Mouse (Mus musculus) forebrain, embryonic 13.5 days (tissue): ENCODE measurements at regions not wholly inside any gene's neighbourhood (a gene's known extent, or its start where the extent isn't known, plus 50 kb on each side); places are given as distances from the start of the nearest gene placed in this dataset.

Experiments
- ATAC-seq: fragments of 200-750 bp; cut with Nextera tagmentation; 2 replicates; pipeline ENCODE4 v1.8.0; 2017
- H3K27ac ChIP-seq: fragments of 300-500 bp; sonication (generic); 2 replicates; pipeline ENCODE4 v1.5.1; 2015; ENCODE audit warnings: inconsistent platforms, mild to moderate bottlenecking, moderate library complexity
- H3K27me3 ChIP-seq: fragments of 300-500 bp; sonication (generic); 2 replicates; pipeline ENCODE4 v1.6.1; 2015; ENCODE audit warnings: mild to moderate bottlenecking, inconsistent platforms
- H3K36me3 ChIP-seq: fragments of 300-500 bp; sonication (generic); 2 replicates; pipeline ENCODE4 v1.6.1; 2015; ENCODE audit warnings: mild to moderate bottlenecking, inconsistent platforms; ENCODE audit not compliant: poor library complexity, severe bottlenecking
- H3K4me1 ChIP-seq: fragments of 300-500 bp; sonication (generic); 2 replicates; pipeline ENCODE4 v1.6.1; 2015; ENCODE audit warnings: inconsistent platforms
- H3K4me2 ChIP-seq: fragments of 300-500 bp; sonication (generic); 2 replicates; pipeline ENCODE4 v1.6.1; 2015; ENCODE audit warnings: inconsistent platforms, mild to moderate bottlenecking, moderate library complexity
- H3K4me3 ChIP-seq: fragments of 300-500 bp; sonication (generic); 2 replicates; pipeline ENCODE4 v1.5.1; 2015; ENCODE audit warnings: mild to moderate bottlenecking, inconsistent platforms
- H3K9ac ChIP-seq: fragments of 300-500 bp; sonication (generic); 2 replicates; pipeline ENCODE4 v1.6.1; 2015; ENCODE audit warnings: mild to moderate bottlenecking, inconsistent platforms
- H3K9me3 ChIP-seq: fragments of 300-500 bp; sonication (generic); replicated peaks from 2 replicates; pipeline ENCODE4 v1.6.1; 2016; ENCODE audit warnings: inconsistent platforms
- WGBS: fragments of 180-500 bp; shearing (Covaris S2); methylation state at CpG from one replicate; pipeline ENCODE4 v1.1.7; 2015; 5-methylcytosine and 5-hydroxymethylcytosine counted together

- no peak overlapping the region for H3K4me2 ChIP-seq
- H3K27me3 ChIP-seq = no peaks in the 10 kb centered on the region
- H3K4me1 ChIP-seq = no peaks in the 10 kb centered on the region
- no peaks in the 10 kb centered on the region for H3K36me3 ChIP-seq
- no peak overlapping the region for H3K27ac ChIP-seq
- no peak for ATAC-seq
- no peak overlapping the region for H3K4me3 ChIP-seq
- 85% methylated on average over 4 of the region's 4 CpGs for WGBS
- H3K9me3 ChIP-seq = no peaks in the 10 kb centered on the region
- H3K9ac ChIP-seq = no peak overlapping the region
Measured at GRCm38 (mm10) chr1:44957125-44957524, 354.2 kb upstream of the Col3a1 start.

DNA sequence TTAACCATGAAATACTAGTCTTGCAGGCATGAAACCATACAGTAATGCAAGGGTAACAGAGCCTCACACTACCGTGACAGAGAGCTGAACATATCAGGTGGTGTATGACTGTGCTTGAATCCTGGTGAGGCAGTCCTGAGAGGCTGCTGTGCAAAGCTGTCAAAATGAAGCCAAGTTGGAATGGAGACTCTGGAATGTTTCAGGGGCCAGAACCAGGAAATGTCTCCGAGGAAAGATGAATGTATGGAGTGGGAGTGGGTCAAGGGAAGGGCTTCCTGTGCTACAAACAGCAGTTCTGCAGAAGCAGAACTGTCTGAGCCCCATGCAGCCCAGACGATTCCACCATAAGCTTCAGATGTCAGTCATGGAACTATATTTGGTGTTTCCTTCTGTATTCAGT lies 324.2 kb upstream of the Col3a1 start:
- Histone ChIP-seq H3K9me3 (no peaks in the 10 kb centered on the region), H3K4me1 (no peaks in the 10 kb centered on the region), H3K27ac (no peak overlapping the region), H3K27me3 (no peaks in the 10 kb centered on the region), H3K36me3 (no peaks in the 10 kb centered on the region), H3K4me3 (no peak overlapping the region), H3K9ac (no peak overlapping the region), H3K4me2 (no peak overlapping the region)
- no peak for ATAC-seq
- WGBS = 79% methylated on average over 3 of the region's 3 CpGs

GRCm38 (mm10) chr1:45020516-45020915 lies 290.8 kb upstream of the Col3a1 start:
- ATAC-seq = no peak
- no peaks in the 10 kb centered on the region for H3K27me3 ChIP-seq
- no peaks in the 10 kb centered on the region for H3K36me3 ChIP-seq
- H3K4me1 ChIP-seq = no peaks in the 10 kb centered on the region
- no peak overlapping the region for H3K4me2 ChIP-seq
- no peak overlapping the region for H3K27ac ChIP-seq
- no peaks in the 10 kb centered on the region for H3K9me3 ChIP-seq
- no peak overlapping the region for H3K9ac ChIP-seq
- no peak overlapping the region for H3K4me3 ChIP-seq

- Histone ChIP-seq H3K36me3 (no peaks in the 10 kb centered on the region), H3K9me3 (no peaks in the 10 kb centered on the region), H3K27me3 (no peaks in the 10 kb centered on the region), H3K4me1 (no peaks in the 10 kb centered on the region), H3K4me3 (no peak overlapping the region), H3K27ac (no peak overlapping the region), H3K9ac (no peak overlapping the region), H3K4me2 (no peak overlapping the region)
- no peak for ATAC-seq
- WGBS = 62% methylated on average over 2 of the region's 2 CpGs
Measured at GRCm38 (mm10) chr1:45021234-45021633, 290.1 kb upstream of the Col3a1 start.

DNA sequence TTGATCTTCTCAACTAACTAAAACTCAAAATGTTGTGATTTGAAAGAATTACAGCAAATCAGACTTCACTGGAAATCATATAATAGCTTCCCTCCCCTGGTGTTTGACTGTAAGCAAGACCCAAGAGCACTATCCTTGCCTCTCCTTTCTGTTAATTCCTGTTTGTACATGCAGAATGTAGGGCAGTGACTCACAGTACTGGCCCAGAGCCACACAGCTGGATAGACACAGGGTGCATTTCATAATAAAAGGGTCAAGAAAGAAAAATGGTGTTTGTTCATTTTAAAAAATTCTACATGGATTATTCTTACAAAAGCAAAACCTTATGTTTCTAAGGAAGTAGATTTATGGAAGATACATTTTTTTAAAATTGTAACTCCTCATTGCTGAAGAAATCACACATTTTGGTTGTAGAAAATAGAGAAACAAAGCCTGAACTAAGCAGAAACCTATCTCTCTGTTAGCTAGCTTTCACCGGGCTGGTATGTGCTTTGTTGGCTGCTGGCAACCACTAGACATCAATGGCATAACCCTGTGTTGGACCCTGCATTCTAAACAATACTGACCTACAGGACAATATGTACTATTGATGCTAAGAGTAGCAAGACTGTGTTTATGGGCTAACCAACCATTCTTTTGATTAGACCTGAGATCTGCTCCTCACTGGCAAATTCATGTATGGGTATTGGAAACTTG lies 289.0 kb upstream of the Col3a1 start:
- Histone ChIP-seq H3K9me3 (no peaks in the 10 kb centered on the region), H3K4me1 (no peaks in the 10 kb centered on the region), H3K27me3 (no peaks in the 10 kb centered on the region), H3K9ac (no peak overlapping the region), H3K4me2 (no peak overlapping the region), H3K27ac (no peak overlapping the region), H3K4me3 (no peak overlapping the region), H3K36me3 (no peaks in the 10 kb centered on the region)
- WGBS = 83% methylated on average over 1 of the region's 1 CpGs
- no peak for ATAC-seq

DNA sequence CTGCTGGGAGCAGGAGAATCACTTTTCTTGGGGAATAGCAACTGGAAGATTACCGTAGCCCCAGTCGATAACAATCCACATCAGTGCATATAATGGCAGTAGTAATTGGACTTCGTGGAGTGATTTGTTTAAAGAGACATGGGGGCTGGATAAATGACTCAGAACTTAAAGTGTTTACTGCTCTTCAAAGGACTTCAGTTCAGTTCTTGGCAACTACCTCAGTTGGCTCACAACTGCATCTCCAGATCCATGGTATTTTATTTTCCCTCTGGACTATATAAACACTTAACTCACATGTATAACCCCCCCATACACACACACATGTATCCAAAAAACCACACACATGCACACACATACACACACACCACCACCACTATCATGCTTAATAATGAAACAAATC lies 288.0 kb upstream of the Col3a1 start:
- Histone ChIP-seq H3K4me1 (no peaks in the 10 kb centered on the region), H3K4me2 (no peak overlapping the region), H3K36me3 (no peaks in the 10 kb centered on the region), H3K4me3 (no peak overlapping the region), H3K9me3 (no peaks in the 10 kb centered on the region), H3K9ac (no peak overlapping the region), H3K27ac (no peak overlapping the region), H3K27me3 (no peaks in the 10 kb centered on the region)
- WGBS = 73% methylated on average over 3 of the region's 3 CpGs
- ATAC-seq = no peak

GRCm38 (mm10) chr1:45031436-45032027 lies 279.8 kb upstream of the Col3a1 start:
- Histone ChIP-seq H3K4me3 (no peak overlapping the region), H3K4me2 (no peak overlapping the region), H3K36me3 (no peaks in the 10 kb centered on the region), H3K9ac (no peak overlapping the region), H3K27ac (no peak overlapping the region), H3K27me3 (no peaks in the 10 kb centered on the region), H3K4me1 (no peaks in the 10 kb centered on the region), H3K9me3 (no peaks in the 10 kb centered on the region)
- no peak for ATAC-seq
- WGBS = 75% methylated on average over 4 of the region's 4 CpGs

GRCm38 (mm10) chr1:45033343-45033742 lies 278.0 kb upstream of the Col3a1 start:
- WGBS = 85% methylated on average over 7 of the region's 7 CpGs

GRCm38 (mm10) chr1:45041328-45041727 lies 270.0 kb upstream of the Col3a1 start:
- no peak for ATAC-seq
- Histone ChIP-seq H3K9me3 (no peaks in the 10 kb centered on the region), H3K27ac (no peak overlapping the region), H3K9ac (no peak overlapping the region), H3K4me2 (no peak overlapping the region), H3K36me3 (no peaks in the 10 kb centered on the region), H3K27me3 (no peaks in the 10 kb centered on the region), H3K4me3 (no peak overlapping the region), H3K4me1 (no peaks in the 10 kb centered on the region)
- WGBS = 94% methylated on average over 1 of the region's 1 CpGs

More at GRCm38 (mm10) chr1:45033343-45033742, 278.0 kb upstream of the Col3a1 start:
- ATAC-seq = no peak
- H3K9ac ChIP-seq = no peak overlapping the region
- no peak overlapping the region for H3K4me2 ChIP-seq
- H3K9me3 ChIP-seq = no peaks in the 10 kb centered on the region
- no peak overlapping the region for H3K4me3 ChIP-seq
- H3K4me1 ChIP-seq = no peaks in the 10 kb centered on the region
- H3K27ac ChIP-seq = no peak overlapping the region
- no peaks in the 10 kb centered on the region for H3K36me3 ChIP-seq
- no peaks in the 10 kb centered on the region for H3K27me3 ChIP-seq

- no peaks in the 10 kb centered on the region for H3K9me3 ChIP-seq
- H3K36me3 ChIP-seq = no peaks in the 10 kb centered on the region
- no peaks in the 10 kb centered on the region for H3K27me3 ChIP-seq
- no peak overlapping the region for H3K4me2 ChIP-seq
- no peak overlapping the region for H3K27ac ChIP-seq
- H3K9ac ChIP-seq = no peak overlapping the region
- H3K4me1 ChIP-seq = no peaks in the 10 kb centered on the region
- no peak for ATAC-seq
- H3K4me3 ChIP-seq = no peak overlapping the region
Measured at GRCm38 (mm10) chr1:45041815-45042214, 269.5 kb upstream of the Col3a1 start.

- no peak overlapping the region for H3K27ac ChIP-seq
- no peak for ATAC-seq
- H3K4me3 ChIP-seq = no peak overlapping the region
- H3K9me3 ChIP-seq = no peaks in the 10 kb centered on the region
- no peak overlapping the region for H3K4me2 ChIP-seq
- no peaks in the 10 kb centered on the region for H3K36me3 ChIP-seq
- H3K27me3 ChIP-seq = no peaks in the 10 kb centered on the region
- H3K9ac ChIP-seq = no peak overlapping the region
- no peaks in the 10 kb centered on the region for H3K4me1 ChIP-seq
Measured at GRCm38 (mm10) chr1:45043245-45043926, 268.0 kb upstream of the Col3a1 start.

DNA sequence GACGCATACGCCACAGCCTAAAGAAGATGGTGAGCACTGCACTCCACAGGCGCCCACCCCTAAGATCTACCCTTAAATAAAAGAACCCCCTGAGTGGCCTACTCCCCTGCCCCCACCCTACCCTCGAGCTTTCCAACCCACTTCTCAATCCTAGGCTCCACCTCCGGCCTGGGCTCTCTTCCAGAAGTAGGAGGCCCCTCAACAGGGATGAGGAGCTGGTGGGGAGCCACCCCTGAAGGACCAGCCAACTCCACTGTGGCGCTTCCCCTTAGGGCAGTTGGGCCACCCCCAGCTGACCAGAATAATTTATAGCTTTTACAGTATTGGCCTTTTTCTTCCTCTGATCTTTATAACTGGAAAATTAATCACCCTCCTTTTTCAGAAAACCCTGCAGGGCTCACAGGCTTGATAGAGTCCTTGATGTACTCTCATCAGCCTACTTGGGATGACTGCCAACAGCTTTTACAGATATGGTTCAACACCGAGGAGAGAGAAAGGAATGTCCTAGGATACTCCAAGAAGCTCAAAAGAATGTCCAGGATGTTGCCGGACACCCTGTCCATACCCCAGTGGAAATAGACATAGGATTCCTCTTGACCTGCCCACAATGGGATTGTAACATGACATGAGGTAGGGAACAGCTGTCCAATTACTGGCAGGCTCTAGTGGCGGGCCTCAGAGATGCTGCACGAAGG lies 220.3 kb upstream of the Col3a1 start:
- no peaks in the 10 kb centered on the region for H3K36me3 ChIP-seq
- no peaks in the 10 kb centered on the region for H3K4me1 ChIP-seq
- no peaks in the 10 kb centered on the region for H3K27me3 ChIP-seq
- H3K4me2 ChIP-seq = no peak overlapping the region
- no peak overlapping the region for H3K27ac ChIP-seq
- WGBS = 85% methylated on average over 10 of the region's 10 CpGs
- peaks cover 3% of the 10 kb centered on the region; the same call in 1 of the 2 replicates for H3K9me3 ChIP-seq
- no peak overlapping the region for H3K4me3 ChIP-seq
- ATAC-seq = no peak
- H3K9ac ChIP-seq = no peak overlapping the region
